Mouse (Mus musculus) olfactory bulb, adult 2 months (tissue): ENCODE data around the gene Neto2. TPM values are rescaled to one million over a fixed set of nuclear protein-coding genes. Genes with fewer than 3 reads are reported as not detected.

Experiments
- H3K27ac ChIP-seq: fragments of 200-500 bp; 2 replicates; pipeline ENCODE4 v1.5.1; 2012; ENCODE audit warnings: low read depth, low read length; ENCODE audit not compliant: insufficient read depth
- H3K4me1 ChIP-seq: fragments of 200-500 bp; 2 replicates; pipeline ENCODE4 v1.6.1; 2012; ENCODE audit warnings: low read length; ENCODE audit not compliant: control insufficient read depth, insufficient read depth
- H3K4me3 ChIP-seq: fragments of 200-500 bp; 2 replicates; pipeline ENCODE4 v1.5.1; 2012; ENCODE audit warnings: mild to moderate bottlenecking, low read depth, low read length, moderate library complexity; ENCODE audit not compliant: insufficient read depth
- CTCF ChIP-seq: fragments of 200-500 bp; IDR thresholded peaks from 2 replicates; pipeline ENCODE4 v1.5.1; 2012; ENCODE audit warnings: low read depth, mild to moderate bottlenecking, low read length, moderate library complexity; ENCODE audit not compliant: insufficient read depth
- POLR2A ChIP-seq: fragments of 200-500 bp; IDR thresholded peaks from 2 replicates; pipeline ENCODE4 v1.6.1; 2012; ENCODE audit warnings: mild to moderate bottlenecking, low read depth, low read length, moderate library complexity; ENCODE audit not compliant: insufficient read depth
- WGBS: fragments of 180-500 bp; shearing (Covaris S2); methylation state at CpG from one replicate; pipeline ENCODE4 v1.1.7; 2018; 5-methylcytosine and 5-hydroxymethylcytosine counted together
- polyA plus RNA-seq: library from polyadenylated mRNA; stranded (reverse); fragments of >200 nt; gene quantifications from 2 replicates; pipeline ENCODE4 v1.2.4, GENCODE M21; 2012; ENCODE audit warnings: low replicate concordance; ENCODE audit not compliant: missing spikeins, insufficient read depth, insufficient read length

Neto2 gene
- polyA plus RNA-seq, 1 experiment = 128 TPM

DNA sequence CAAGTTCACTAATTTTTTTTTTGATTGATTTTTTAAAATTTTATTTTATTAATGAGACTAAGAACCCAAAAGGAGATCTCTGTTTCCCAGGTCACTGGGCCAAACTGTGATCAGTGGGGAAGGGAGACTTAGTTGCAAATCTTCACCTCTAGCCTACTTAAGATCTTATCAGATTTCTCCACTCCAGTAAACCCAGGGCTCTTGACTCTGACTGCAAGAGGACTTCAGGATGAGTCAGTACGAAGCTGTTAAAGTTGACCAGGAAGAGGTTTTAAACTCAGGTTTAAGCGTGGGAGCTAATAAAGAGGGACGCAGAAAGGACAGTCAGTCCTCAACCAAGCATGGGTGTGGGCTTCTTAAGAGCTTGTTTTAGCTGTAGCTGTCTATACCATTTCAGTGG, 107.4 kb downstream of the Neto2 start:
- no peak for TF ChIP-seq CTCF
- TF ChIP-seq POLR2A = no peak
- no peaks in the 10 kb centered on the region for H3K4me1 ChIP-seq
- 90% methylated on average over 3 of the region's 3 CpGs for WGBS
- H3K27ac ChIP-seq = no peak overlapping the region
- H3K4me3 ChIP-seq = no peak overlapping the region

DNA sequence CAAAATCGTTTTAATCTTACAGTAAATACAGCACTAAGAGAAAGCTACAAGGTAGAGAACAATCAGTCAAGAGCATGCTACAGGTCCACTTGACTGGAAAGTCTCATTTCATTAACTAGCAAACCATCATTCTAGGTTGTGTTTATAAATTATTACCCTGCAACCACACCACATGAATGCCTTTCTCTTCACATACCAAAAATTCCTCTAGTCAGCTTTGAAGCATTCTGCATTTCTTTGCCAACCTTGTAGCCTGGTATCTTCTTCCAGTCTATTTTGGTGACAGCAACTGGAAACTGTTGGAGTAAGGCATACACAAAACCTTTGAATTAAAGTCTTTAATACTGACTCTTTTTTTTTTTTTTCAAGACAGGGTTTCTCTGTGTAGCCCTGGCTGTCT, 109.2 kb downstream of the Neto2 start:
- TF ChIP-seq POLR2A = no peak
- TF ChIP-seq CTCF = no peak
- H3K4me1 ChIP-seq = no peaks in the 10 kb centered on the region
- no peak overlapping the region for H3K4me3 ChIP-seq
- no peak overlapping the region for H3K27ac ChIP-seq
- WGBS = 86% methylated on average over 1 of the region's 1 CpGs

GRCm38 (mm10) chr8:85590258-85590657, 110.5 kb downstream of the Neto2 start:
- Histone ChIP-seq H3K27ac (no peak overlapping the region), H3K4me3 (no peak overlapping the region), H3K4me1 (no peaks in the 10 kb centered on the region)
- 92% methylated on average over 1 of the region's 1 CpGs for WGBS
- no peak for TF ChIP-seq POLR2A
- TF ChIP-seq CTCF = no peak

DNA sequence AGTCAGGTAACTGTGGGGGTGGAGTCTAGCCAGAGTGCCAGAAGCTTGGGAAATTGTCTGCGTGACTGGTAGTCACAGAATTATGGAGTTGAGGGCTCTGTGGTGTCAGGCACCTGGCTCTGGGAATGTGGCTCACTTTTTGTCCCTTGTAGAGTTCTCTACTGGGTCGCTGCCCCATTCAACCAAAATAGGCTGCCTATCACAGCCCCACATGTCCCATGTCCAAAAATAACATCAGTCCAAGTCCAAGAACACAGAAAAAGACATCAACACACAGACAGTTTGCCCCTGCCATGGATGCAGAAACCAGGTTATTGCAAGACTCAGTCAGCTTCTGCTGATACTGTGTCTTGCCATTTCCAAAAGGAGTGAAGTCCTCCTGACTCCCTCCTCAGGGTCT, 112.1 kb downstream of the Neto2 start:
- Histone ChIP-seq H3K4me3 (no peak overlapping the region), H3K27ac (no peak overlapping the region), H3K4me1 (no peaks in the 10 kb centered on the region)
- WGBS = 74% methylated on average over 2 of the region's 2 CpGs
- TF ChIP-seq POLR2A (no peak), CTCF (no peak)

Other genes starting within 250 kb of the Neto2 start
- not detected in 2 replicates for gene Gpt2, start 208.3 kb downstream of the Neto2 start, polyA plus RNA-seq
- gene Dnaja2, start 145.6 kb downstream of the Neto2 start, polyA plus RNA-seq = 104 TPM in 1 of 2 replicates, not detected in the other
- gene Itfg1, start 140.0 kb upstream of the Neto2 start, polyA plus RNA-seq = 149 TPM in 1 of 2 replicates, not detected in the other
- not detected in 2 replicates for gene Phkb, start 140.0 kb upstream of the Neto2 start, polyA plus RNA-seq